Comparison of ENCODE assay signal across 15 mouse cellular contexts in genomic region chr19:4579296-4579695, GRCm38 (mm10).
"Had no signal": no experiment of that assay in that cellular context is flagged by ENCODE, and none has a peak within 500 bp of the region (broad histone marks: within the 10 kb centered on the region; RNA-seq: fewer than 3 reads in every experiment).

No protein-coding gene starts in this region.

- H3K4me3 ChIP-seq: midbrain, embryonic 12.5 days; myocyte; neural tube, embryonic 13.5 days; neural tube, embryonic 15.5 days had no signal

- H3K4me1 ChIP-seq: midbrain, embryonic 12.5 days; neural tube, embryonic 13.5 days had no signal

- H3K27ac ChIP-seq: liver, embryonic 14.5 days; midbrain, embryonic 12.5 days; neural tube, embryonic 13.5 days; neural tube, embryonic 15.5 days had no signal

- H3K9ac ChIP-seq: liver, embryonic 14.5 days; lung, embryonic 14.5 days; midbrain, embryonic 12.5 days; neural tube, embryonic 13.5 days; neural tube, embryonic 15.5 days had no signal

- DNase-seq: midbrain, embryonic 14.5 days; right cerebral cortex, adult 18-20 months; right cerebral cortex, postnatal 25 days; right cerebral cortex, postnatal 4 days; spleen, adult 18-20 months; thymus, adult 18-20 months; thymus, postnatal 14 days; thymus, postnatal 36 days had no signal

- H3K27me3 ChIP-seq: midbrain, embryonic 12.5 days; neural tube, embryonic 13.5 days; neural tube, embryonic 15.5 days had no signal

- ATAC-seq: midbrain, embryonic 16.5 days had no signal

- H3K9me3 ChIP-seq: midbrain, embryonic 12.5 days; neural tube, embryonic 13.5 days; neural tube, embryonic 15.5 days had no signal

- H3K36me3 ChIP-seq: midbrain, embryonic 12.5 days; neural tube, embryonic 13.5 days; neural tube, embryonic 15.5 days had no signal

- H3K4me2 ChIP-seq: lung, embryonic 14.5 days; midbrain, embryonic 12.5 days; neural tube, embryonic 13.5 days; neural tube, embryonic 15.5 days had no signal
